Mouse (Mus musculus) hematopoietic stem cell, adult 5-6 weeks (primary cell): ENCODE data around the gene Fryl. TPM values are rescaled to one million over a fixed set of nuclear protein-coding genes. Genes with fewer than 3 reads are reported as not detected.
A peak's percentile ranks its signal among the peaks of the same experiment; 100 is the strongest.

Source experiments
- ATAC-seq, 2 experiments: fragments of 125-278 bp in 1 of 2; replicated peaks in 1 of 2; 2 replicates each; pipeline ENCODE4 v1.8.0; 2016 to 2017; ENCODE audit warnings: inconsistent platforms in 2 of 2, mild to moderate bottlenecking in 2 of 2, moderate number of reproducible peaks in 2 of 2, low read depth in 1 of 2, moderate TSS enrichment in 1 of 2; ENCODE audit not compliant: low FRiP score in 2 of 2, poor library complexity in 2 of 2, severe bottlenecking in 2 of 2, insufficient read depth in 1 of 2, low TSS enrichment in 1 of 2
- total RNA-seq: library from RNA; stranded (forward); fragments of 172-1452, 232-1000 nt; gene quantifications from 2 replicates; pipeline ENCODE4 v1.2.3, GENCODE M21; 2017

The Fryl gene
- total RNA-seq, 1 experiment from 2014 or later = 73.9 TPM

GRCm38 (mm10) chr5:73118786-73119185 lies 137.6 kb downstream of the Fryl start:
- no peak for ATAC-seq

GRCm38 (mm10) chr5:73114878-73115277 lies 141.5 kb downstream of the Fryl start:
- no peak for ATAC-seq

GRCm38 (mm10) chr5:73112331-73112730 lies 144.1 kb downstream of the Fryl start:
- no peak for ATAC-seq

- no peak for ATAC-seq
Observed at GRCm38 (mm10) chr5:73103657-73104056, 152.8 kb downstream of the Fryl start.

- no peak for ATAC-seq
Observed at GRCm38 (mm10) chr5:73102342-73102989, 154.0 kb downstream of the Fryl start.

- ATAC-seq = no peak
Observed at GRCm38 (mm10) chr5:73092236-73092635, 164.2 kb downstream of the Fryl start.

GRCm38 (mm10) chr5:73089158-73089557 lies 167.3 kb downstream of the Fryl start:
- ATAC-seq = no peak

- ATAC-seq = no peak
Observed at GRCm38 (mm10) chr5:73081496-73081895, 174.9 kb downstream of the Fryl start.

- ATAC-seq = no peak
Observed at GRCm38 (mm10) chr5:73079801-73080200, 176.6 kb downstream of the Fryl start.

GRCm38 (mm10) chr5:73071319-73071718 lies 185.1 kb downstream of the Fryl start:
- ATAC-seq = peak; percentile 73 to 83

GRCm38 (mm10) chr5:73066946-73067345 lies 189.5 kb downstream of the Fryl start:
- no peak for ATAC-seq

GRCm38 (mm10) chr5:73063768-73064669 lies 192.4 kb downstream of the Fryl start:
- ATAC-seq = 0 out of 4 replicates have a peak, but pooled peaks of 1 of the 2 experiments have one; percentile 27

- no peak for ATAC-seq
Observed at GRCm38 (mm10) chr5:73061506-73062155, 194.8 kb downstream of the Fryl start.

GRCm38 (mm10) chr5:73056937-73057336 lies 199.5 kb downstream of the Fryl start:
- no peak for ATAC-seq

GRCm38 (mm10) chr5:73056457-73056856 lies 200.0 kb downstream of the Fryl start:
- ATAC-seq = no peak

- ATAC-seq = no peak
Observed at GRCm38 (mm10) chr5:73053933-73054332, 202.5 kb downstream of the Fryl start.

- ATAC-seq = no peak
Observed at GRCm38 (mm10) chr5:73047651-73048245, 208.7 kb downstream of the Fryl start.

GRCm38 (mm10) chr5:73044055-73044454 lies 212.4 kb downstream of the Fryl start:
- no peak for ATAC-seq
